Mouse (Mus musculus): ENCODE data around the gene Hist1h1t.

Hist1h1t gene

DNA sequence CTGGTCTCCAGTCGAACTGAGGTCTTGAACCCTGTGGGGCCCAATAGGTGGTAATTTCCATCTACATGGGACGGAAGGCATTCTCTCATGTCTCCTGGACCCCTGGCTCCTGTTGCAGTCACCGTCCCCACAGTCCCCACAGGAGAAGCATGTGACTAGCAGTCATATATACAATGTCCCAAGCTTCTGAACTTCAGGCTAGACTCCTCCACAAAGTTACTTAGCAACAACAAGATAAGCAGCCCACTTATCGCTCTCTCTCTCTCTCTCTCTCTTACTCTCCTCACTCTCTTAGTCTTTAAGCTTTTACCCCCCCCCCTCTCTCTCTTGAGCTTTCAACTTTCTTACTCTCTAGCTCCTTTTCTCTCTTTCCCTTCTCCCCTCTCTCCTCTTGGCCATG, 28.6 kb downstream of the Hist1h1t start:
- no peak for TF ChIP-seq GATA4 (IDR thresholded peaks at IDR 0.05; ENCODE audit: insufficient replicate concordance, low read length)

DNA sequence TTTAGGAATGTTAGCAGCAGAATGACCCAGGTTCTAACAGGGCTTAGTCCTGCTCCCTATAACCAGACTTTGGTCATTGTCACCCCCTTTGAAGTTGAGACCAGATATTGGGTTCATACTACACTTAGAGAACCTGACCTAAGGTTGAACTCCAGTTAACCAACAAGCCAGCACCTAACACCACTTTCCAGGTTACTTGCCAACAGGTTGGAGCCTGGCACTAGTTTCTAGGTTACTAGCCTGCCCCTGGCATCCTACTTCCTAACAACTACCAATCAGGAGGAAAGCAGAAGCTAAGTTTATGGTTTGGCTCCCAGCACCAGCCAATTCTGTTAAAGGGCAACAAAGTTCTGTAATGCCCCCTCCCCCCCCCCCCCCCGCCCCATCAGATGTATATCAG, 29.6 kb downstream of the Hist1h1t start:
- no peak for TF ChIP-seq GATA4 (IDR thresholded peaks at IDR 0.05; ENCODE audit: insufficient replicate concordance, low read length)

GRCm38 (mm10) chr13:23728472-23729191, 33.0 kb downstream of the Hist1h1t start:
- TF ChIP-seq GATA4 (IDR thresholded peaks at IDR 0.05; ENCODE audit: insufficient replicate concordance, low read length) = no peak

DNA sequence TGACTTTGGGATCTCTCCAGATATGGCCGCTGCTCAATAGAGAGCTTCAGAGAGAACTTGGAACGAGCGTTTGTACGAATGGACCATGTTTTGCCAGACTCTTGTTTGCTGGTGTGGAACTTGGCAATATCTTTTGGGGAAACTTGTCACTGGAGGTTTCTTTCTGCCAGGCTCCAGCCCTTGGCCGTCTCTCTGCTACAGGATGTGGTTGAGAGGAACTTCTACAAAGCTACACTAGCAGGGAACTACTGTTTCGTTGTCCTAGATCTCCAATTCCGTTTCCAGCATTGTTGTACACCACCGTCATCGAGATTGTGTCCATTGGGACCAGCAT, 33.5 kb downstream of the Hist1h1t start:
- no peak for TF ChIP-seq GATA4 (IDR thresholded peaks at IDR 0.05; ENCODE audit: insufficient replicate concordance, low read length)

GRCm38 (mm10) chr13:23729706-23730105, 34.1 kb downstream of the Hist1h1t start:
- TF ChIP-seq GATA4 (IDR thresholded peaks at IDR 0.05; ENCODE audit: insufficient replicate concordance, low read length) = no peak

- TF ChIP-seq GATA4 (IDR thresholded peaks at IDR 0.05; ENCODE audit: insufficient replicate concordance, low read length) = no peak
These were observed 34.9 kb downstream of the Hist1h1t start for GRCm38 (mm10) chr13:23730479-23730878.

DNA sequence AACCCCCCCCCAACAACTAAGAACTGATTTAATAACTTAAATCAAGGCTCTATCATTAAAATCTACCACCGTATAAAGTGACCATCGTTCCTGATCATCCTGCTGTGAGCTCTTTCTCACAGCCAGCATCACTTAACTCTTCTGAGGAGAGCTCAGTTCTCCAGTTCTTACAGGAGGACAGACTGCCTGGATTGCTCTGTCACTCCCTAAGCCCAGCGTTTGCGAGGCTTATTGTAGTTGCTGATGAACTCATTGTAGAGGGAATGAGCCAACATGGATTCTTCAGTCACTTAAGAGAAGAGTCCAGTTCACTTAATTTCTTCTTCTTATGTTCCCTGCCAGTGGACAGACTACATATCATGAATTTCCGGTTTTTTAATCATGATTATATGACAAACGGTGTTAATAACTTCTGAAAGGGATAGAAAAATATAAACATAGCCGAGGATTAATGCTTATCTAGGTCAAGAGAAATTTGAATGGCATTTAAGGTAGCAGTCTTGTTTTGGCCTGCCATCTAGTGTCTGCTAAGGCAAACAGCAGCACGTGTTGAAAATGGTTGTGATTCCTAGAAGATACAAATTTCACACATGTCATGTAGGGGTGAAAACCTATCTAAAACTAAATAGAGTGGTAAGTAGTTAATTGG, 36.7 kb downstream of the Hist1h1t start:
- no peak for TF ChIP-seq GATA4 (IDR thresholded peaks at IDR 0.05; ENCODE audit: insufficient replicate concordance, low read length)

DNA sequence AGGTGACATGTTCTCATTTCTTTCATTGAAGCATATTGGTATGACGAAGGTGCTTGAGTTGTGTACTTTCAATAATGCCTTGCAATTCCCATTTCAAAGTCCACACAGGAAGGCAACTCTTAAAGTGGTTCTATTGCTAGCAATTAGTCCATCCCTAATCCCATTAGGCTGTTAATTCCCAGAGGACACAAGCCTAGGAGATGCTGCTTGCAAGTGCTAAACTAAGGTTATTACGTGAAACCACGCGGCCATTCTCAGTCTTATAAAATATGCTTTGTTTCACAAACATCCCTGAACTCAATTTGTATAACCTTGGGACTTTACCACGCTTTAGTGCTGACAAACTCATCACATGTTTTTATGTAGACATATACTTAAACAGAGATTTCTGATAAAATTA, 41.5 kb downstream of the Hist1h1t start:
- no peak for TF ChIP-seq GATA4 (IDR thresholded peaks at IDR 0.05; ENCODE audit: insufficient replicate concordance, low read length)

DNA sequence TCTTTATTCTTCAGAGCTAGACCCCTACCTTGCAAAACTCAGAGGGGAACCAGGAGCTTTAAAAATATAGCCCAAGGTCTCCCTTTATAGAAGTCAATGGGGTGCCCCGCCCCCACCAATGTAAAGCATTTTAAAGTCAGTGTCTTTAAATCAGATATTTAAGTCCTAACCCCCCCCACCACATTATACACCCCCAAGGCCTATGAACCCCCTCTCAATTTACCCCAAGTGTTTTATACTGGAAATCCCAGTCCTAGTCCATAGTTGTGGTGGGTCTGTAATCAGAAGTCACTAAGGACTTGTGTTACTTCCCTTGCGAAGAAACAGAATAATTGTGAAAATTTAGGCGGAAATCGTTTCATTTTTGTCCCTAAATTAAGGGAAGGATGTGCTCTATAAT, 42.4 kb downstream of the Hist1h1t start:
- no peak for TF ChIP-seq GATA4 (IDR thresholded peaks at IDR 0.05; ENCODE audit: insufficient replicate concordance, low read length)

DNA sequence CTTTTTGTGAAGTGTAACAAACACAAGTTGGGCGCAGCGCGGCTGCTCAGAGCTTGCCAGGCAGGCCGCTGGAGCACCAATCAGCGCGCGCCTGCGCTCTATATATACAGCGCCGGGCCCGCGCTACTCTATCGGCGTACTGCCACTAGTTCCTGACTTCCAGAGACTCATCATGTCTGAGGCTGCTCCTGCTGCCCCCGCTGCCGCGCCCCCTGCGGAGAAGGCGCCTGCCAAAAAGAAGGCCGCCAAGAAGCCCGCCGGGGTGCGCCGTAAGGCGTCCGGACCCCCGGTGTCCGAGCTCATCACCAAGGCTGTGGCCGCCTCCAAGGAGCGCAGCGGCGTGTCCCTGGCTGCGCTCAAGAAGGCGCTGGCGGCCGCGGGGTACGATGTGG, 43.1 kb downstream of the Hist1h1t start, which contains the start of gene Hist1h1c:
Hist1h1c (plus strand) TSS at position 132 of the 392 bp plus-strand sequence.
- TF ChIP-seq GATA4 (IDR thresholded peaks at IDR 0.05; ENCODE audit: insufficient replicate concordance, low read length) = no peak

- no peak for TF ChIP-seq GATA4 (IDR thresholded peaks at IDR 0.05; ENCODE audit: insufficient replicate concordance, low read length)
These were observed 43.7 kb downstream of the Hist1h1t start for GRCm38 (mm10) chr13:23739069-23739921.

- no peak for TF ChIP-seq GATA4 (IDR thresholded peaks at IDR 0.05; ENCODE audit: insufficient replicate concordance, low read length)
These were observed 44.3 kb downstream of the Hist1h1t start for GRCm38 (mm10) chr13:23739922-23740252.

GRCm38 (mm10) chr13:23740256-23740840, 44.7 kb downstream of the Hist1h1t start:
- TF ChIP-seq GATA4 (IDR thresholded peaks at IDR 0.05; ENCODE audit: insufficient replicate concordance, low read length) = no peak

- no peak for TF ChIP-seq GATA4 (IDR thresholded peaks at IDR 0.05; ENCODE audit: insufficient replicate concordance, low read length)
These were observed 45.3 kb downstream of the Hist1h1t start for GRCm38 (mm10) chr13:23740910-23741309.

- TF ChIP-seq GATA4 (IDR thresholded peaks at IDR 0.05; ENCODE audit: insufficient replicate concordance, low read length) = no peak
These were observed 46.4 kb downstream of the Hist1h1t start for GRCm38 (mm10) chr13:23742007-23742406.

DNA sequence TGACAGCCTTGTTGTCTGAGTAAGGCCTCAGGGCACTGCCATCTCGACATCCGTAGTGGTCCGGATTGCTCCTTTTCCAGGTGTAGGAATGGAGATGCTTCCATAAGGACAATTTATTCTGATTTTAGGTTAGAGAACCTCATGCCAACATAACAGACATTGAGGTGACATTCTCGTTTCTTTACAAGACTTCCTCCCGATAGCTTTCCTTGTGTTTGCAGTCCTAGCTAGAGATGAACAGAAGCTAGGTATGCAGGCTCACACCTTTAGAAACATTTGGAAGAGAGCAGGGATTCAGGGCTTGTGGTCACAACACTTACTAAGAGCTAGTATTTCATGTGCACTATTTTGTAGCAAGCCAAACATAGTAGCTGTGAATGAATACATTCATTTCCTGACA, 47.6 kb downstream of the Hist1h1t start:
- no peak for TF ChIP-seq GATA4 (IDR thresholded peaks at IDR 0.05; ENCODE audit: insufficient replicate concordance, low read length)

Measured in liver, adult (tissue).